Mouse (Mus musculus) kidney, adult 2 months (tissue): Measurements from ENCODE around the gene Fam193a.

Source experiments
- CTCF ChIP-seq: fragments of 200-500 bp; conservative IDR thresholded peaks from 2 replicates; pipeline ENCODE4 v1.5.1; 2011; ENCODE audit warnings: low read depth, mild to moderate bottlenecking, control low read depth, low read length, moderate library complexity, mixed read lengths; ENCODE audit not compliant: insufficient read depth, insufficient read length
- POLR2A ChIP-seq: fragments of 200-500 bp; IDR thresholded peaks from one replicate; pipeline ENCODE4 v1.6.1; 2011; ENCODE audit warnings: low read depth, low read length, control low read depth

- TF ChIP-seq CTCF (no peak), POLR2A (no peak)
Observed at GRCm38 (mm10) chr5:34501588-34501987, 131.9 kb downstream of the Fam193a start.
